Mouse (Mus musculus): ENCODE results near the gene Ihh.

Gene Ihh

GRCm38 (mm10) chr1:74947986-74948670 is 3.3 kb downstream of the Ihh start:
- DNase-seq (ENCODE audit: low spot score): no peak

- no peak for DNase-seq (ENCODE audit: low spot score)
Observed at GRCm38 (mm10) chr1:74941651-74942360, 9.7 kb downstream of the Ihh start.

- no peak for DNase-seq (ENCODE audit: low spot score)
Observed at GRCm38 (mm10) chr1:74939762-74940161, 11.7 kb downstream of the Ihh start.

- DNase-seq (ENCODE audit: low spot score): no peak
Observed at GRCm38 (mm10) chr1:74936221-74936830, 15.1 kb downstream of the Ihh start.

- DNase-seq (ENCODE audit: low spot score): no peak
Observed at GRCm38 (mm10) chr1:74935402-74935801, 16.1 kb downstream of the Ihh start, which contains the start of gene Cfap65. Gene Cfap65 (minus strand): TSS chr1:74935599.

- DNase-seq (ENCODE audit: low spot score): no peak
Observed at GRCm38 (mm10) chr1:74927621-74928296, 23.7 kb downstream of the Ihh start.

GRCm38 (mm10) chr1:74926721-74927120 is 24.8 kb downstream of the Ihh start:
- peak; percentile 38 for DNase-seq (ENCODE audit: low spot score)

- no peak for DNase-seq (ENCODE audit: low spot score)
Observed at GRCm38 (mm10) chr1:74924464-74924863, 27.0 kb downstream of the Ihh start.

- DNase-seq (ENCODE audit: low spot score): no peak
Observed at GRCm38 (mm10) chr1:74915706-74916105, 35.8 kb downstream of the Ihh start.

- no peak for DNase-seq (ENCODE audit: low spot score)
Observed at GRCm38 (mm10) chr1:74902191-74902590, 49.3 kb downstream of the Ihh start.

- DNase-seq (ENCODE audit: low spot score): peak; percentile 41
Observed at GRCm38 (mm10) chr1:74901686-74902085, 49.8 kb downstream of the Ihh start.

- DNase-seq (ENCODE audit: low spot score): peak; percentile 85
Observed at GRCm38 (mm10) chr1:74900341-74901285, 50.9 kb downstream of the Ihh start.

GRCm38 (mm10) chr1:74898656-74899431 is 52.6 kb downstream of the Ihh start:
- DNase-seq (ENCODE audit: low spot score): no peak

- no peak for DNase-seq (ENCODE audit: low spot score)
Observed at GRCm38 (mm10) chr1:74897976-74898375, 53.5 kb downstream of the Ihh start.
